Mouse (Mus musculus): ENCODE data around the gene Cabcoco1. TPM values are rescaled to one million over a fixed set of nuclear protein-coding genes. Genes with fewer than 3 reads are reported as not detected.
A peak's percentile ranks its signal among the peaks of the same experiment; 100 is the strongest.

Cabcoco1 gene
- total RNA-seq, 2 experiments from 2014 or later: 2.9 to 3.0 TPM

- DNase-seq (ENCODE audit: low spot score in 2 of 2): peak in 1 of 2 experiments; percentile 24
Observed at GRCm38 (mm10) chr10:68512433-68513019, 29.2 kb downstream of the Cabcoco1 start.

- DNase-seq (ENCODE audit: low spot score in 2 of 2): no peak
Observed at GRCm38 (mm10) chr10:68507741-68508140, 34.0 kb downstream of the Cabcoco1 start.

- no peak for DNase-seq (ENCODE audit: low spot score in 2 of 2)
Observed at GRCm38 (mm10) chr10:68506242-68506641, 35.5 kb downstream of the Cabcoco1 start.

GRCm38 (mm10) chr10:68504586-68505152, 37.0 kb downstream of the Cabcoco1 start:
- no peak for DNase-seq (ENCODE audit: low spot score in 2 of 2)

GRCm38 (mm10) chr10:68501067-68501466, 40.6 kb downstream of the Cabcoco1 start:
- DNase-seq (ENCODE audit: low spot score in 2 of 2): no peak

GRCm38 (mm10) chr10:68495246-68495645, 46.5 kb downstream of the Cabcoco1 start:
- DNase-seq (ENCODE audit: low spot score in 2 of 2): no peak

GRCm38 (mm10) chr10:68491557-68491956, 50.1 kb downstream of the Cabcoco1 start:
- DNase-seq (ENCODE audit: low spot score in 2 of 2): no peak

GRCm38 (mm10) chr10:68490781-68491180, 50.9 kb downstream of the Cabcoco1 start:
- DNase-seq (ENCODE audit: low spot score in 2 of 2): no peak

GRCm38 (mm10) chr10:68472799-68473198, 68.9 kb downstream of the Cabcoco1 start:
- no peak for DNase-seq (ENCODE audit: low spot score in 2 of 2)

- DNase-seq (ENCODE audit: low spot score in 2 of 2): no peak
Observed at GRCm38 (mm10) chr10:68465737-68466327, 75.9 kb downstream of the Cabcoco1 start.

GRCm38 (mm10) chr10:68464943-68465342, 76.8 kb downstream of the Cabcoco1 start:
- DNase-seq (ENCODE audit: low spot score in 2 of 2): peak; percentile 63 to 84

GRCm38 (mm10) chr10:68459784-68460183, 81.9 kb downstream of the Cabcoco1 start:
- no peak for DNase-seq (ENCODE audit: low spot score in 2 of 2)

- no peak for DNase-seq (ENCODE audit: low spot score in 2 of 2)
Observed at GRCm38 (mm10) chr10:68457019-68457418, 84.7 kb downstream of the Cabcoco1 start.

- no peak for DNase-seq (ENCODE audit: low spot score in 2 of 2)
Observed at GRCm38 (mm10) chr10:68454541-68454940, 87.2 kb downstream of the Cabcoco1 start.

GRCm38 (mm10) chr10:68446797-68447125, 94.9 kb downstream of the Cabcoco1 start:
- DNase-seq (ENCODE audit: low spot score in 2 of 2): no peak

GRCm38 (mm10) chr10:68445876-68446796, 95.6 kb downstream of the Cabcoco1 start:
- DNase-seq (ENCODE audit: low spot score in 2 of 2): no peak

GRCm38 (mm10) chr10:68445244-68445811, 96.4 kb downstream of the Cabcoco1 start:
- DNase-seq (ENCODE audit: low spot score in 2 of 2): no peak

GRCm38 (mm10) chr10:68444361-68445114, 97.2 kb downstream of the Cabcoco1 start:
- DNase-seq (ENCODE audit: low spot score in 2 of 2): no peak

- DNase-seq (ENCODE audit: low spot score in 2 of 2): no peak
Observed at GRCm38 (mm10) chr10:68443132-68443531, 98.6 kb downstream of the Cabcoco1 start.

- DNase-seq (ENCODE audit: low spot score in 2 of 2): no peak
Observed at GRCm38 (mm10) chr10:68442713-68443112, 99.0 kb downstream of the Cabcoco1 start.
